In genomic region chr13:93855701-93856183, GRCm38 (mm10) we compare ENCODE assay signal across 7 mouse cellular contexts.
DNase-seq lines count a peak whose midpoint lies in the region; ATAC-seq lines count a peak whose summit lies in the region.

No protein-coding gene starts in this region.

- WGBS in neural tube, embryonic 12.5 days: 34% methylated on average over 11 of the region's 11 CpGs

- no peaks in the 10 kb centered on the region for H3K4me1 ChIP-seq in neural tube, embryonic 12.5 days

- H3K4me2 ChIP-seq in neural tube, embryonic 12.5 days (replicated peaks): 0 out of 2 replicates have a peak overlapping the region, but pooled peaks have one; percentile 30

- H3K9ac ChIP-seq in neural tube, embryonic 12.5 days: no peak overlapping the region

- ATAC-seq in neural tube, embryonic 12.5 days (ENCODE audit: low FRiP score, low read depth): no peak

- no peak overlapping the region for H3K4me3 ChIP-seq in neural tube, embryonic 12.5 days

- H3K36me3 ChIP-seq in neural tube, embryonic 12.5 days: no peaks in the 10 kb centered on the region

- no peak for DNase-seq in neural tube, embryonic 10.5 days (ENCODE audit: extremely low spot score, low spot score)
- DNase-seq in brain, adult 2 months (ENCODE audit: low read depth, low spot score): peak; percentile 44
- DNase-seq in heart, adult 18-20 months: peak; percentile 67 to 76
- DNase-seq in kidney, postnatal 10 days: peak; percentile 76
- DNase-seq in naive thymus-derived CD4-positive, alpha-beta T cell, adult 2 months (ENCODE audit: low read depth): peak; percentile 48
- no peak for DNase-seq in layer of hippocampus, adult 9-10 months (ENCODE audit: low spot score)

- H3K27me3 ChIP-seq in neural tube, embryonic 12.5 days (replicated peaks): no peaks in the 10 kb centered on the region

- H3K27ac ChIP-seq in neural tube, embryonic 12.5 days: no peak overlapping the region

- H3K9me3 ChIP-seq in neural tube, embryonic 12.5 days: no peaks in the 10 kb centered on the region

Comparison
In these comparisons a context has a peak if more than half of its experiments do, and no peak if none do; other contexts are left out.
1. DNase-seq: peak in brain, adult 2 months (single experiment), heart, adult 18-20 months (2 of 2), kidney, postnatal 10 days (single experiment) and naive thymus-derived CD4-positive, alpha-beta T cell, adult 2 months (single experiment); none in neural tube, embryonic 10.5 days (single experiment) and layer of hippocampus, adult 9-10 months (single experiment).